Mouse (Mus musculus): ENCODE data around the gene Aqp12.

GRCm38 (mm10) chr1:93018716-93019115 lies 12.6 kb downstream of the Aqp12 start:
- no peak for TF ChIP-seq CTCF (conservative IDR thresholded peaks at IDR 0.05; ENCODE audit: low read length)
- no peak for TF ChIP-seq POU5F1 (IDR thresholded peaks at IDR 0.05; ENCODE audit: borderline replicate concordance, low read length)
- no peak for TF ChIP-seq NANOG (IDR thresholded peaks at IDR 0.05; ENCODE audit: borderline replicate concordance, low read length)
